Mouse (Mus musculus) olfactory bulb, adult 2 months (tissue): ENCODE measurements around the gene Cd209a.

Experiments
- CTCF ChIP-seq: fragments of 200-500 bp; IDR thresholded peaks from 2 replicates; pipeline ENCODE4 v1.5.1; 2012; ENCODE audit warnings: low read depth, mild to moderate bottlenecking, low read length, moderate library complexity; ENCODE audit not compliant: insufficient read depth
- POLR2A ChIP-seq: fragments of 200-500 bp; IDR thresholded peaks from 2 replicates; pipeline ENCODE4 v1.6.1; 2012; ENCODE audit warnings: mild to moderate bottlenecking, low read depth, low read length, moderate library complexity; ENCODE audit not compliant: insufficient read depth

DNA sequence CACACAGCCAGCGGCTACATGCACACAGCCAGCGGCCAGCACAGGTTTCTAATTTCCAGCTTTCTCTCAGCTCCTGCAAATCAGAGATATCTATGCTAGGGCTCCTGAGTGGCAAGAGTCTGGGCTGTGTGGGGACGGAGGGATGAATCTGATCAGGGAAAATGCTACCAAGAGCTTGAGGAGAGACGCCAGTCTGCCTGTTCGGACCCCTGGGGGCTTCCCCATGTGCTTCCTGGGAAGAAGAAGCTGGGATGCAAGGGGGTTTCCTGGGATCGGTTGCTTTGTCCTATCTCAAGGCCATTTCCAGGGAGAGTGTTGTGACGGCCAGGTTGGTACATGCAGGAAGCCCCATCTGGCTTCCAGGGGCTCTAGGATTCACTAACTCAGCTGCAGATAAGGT is 41.2 kb downstream of the Cd209a start:
- no peak for TF ChIP-seq CTCF
- TF ChIP-seq POLR2A, result no peak
